Mouse (Mus musculus): ENCODE data around the gene Supt16.

- TF ChIP-seq CTCF (IDR thresholded peaks at IDR 0.05; ENCODE audit: low read depth) (no peak), EP300 (IDR thresholded peaks at IDR 0.05; ENCODE audit: low read depth) (no peak)
Measured at GRCm38 (mm10) chr14:52235165-52235564, 37.9 kb upstream of the Supt16 start.

Data from heart, postnatal 0 days (tissue).